Mouse (Mus musculus) myocyte (in vitro differentiated cells): ENCODE data around the gene Ube2j1. TPM values are rescaled to one million over a fixed set of nuclear protein-coding genes. Genes with fewer than 3 reads are reported as not detected.

ENCODE experiments used
- H3K27me3 ChIP-seq: one replicate; pipeline ENCODE4 v1.6.1; 2011; ENCODE audit not compliant: control insufficient read depth, insufficient read depth, insufficient read length
- H3K36me3 ChIP-seq: one replicate; pipeline ENCODE4 v1.6.1; 2011; ENCODE audit not compliant: control insufficient read depth, insufficient read depth
- H3K4me2 ChIP-seq: one replicate; pipeline ENCODE4 v1.6.1; 2011; ENCODE audit warnings: low read depth, control low read depth
- H3K4me3 ChIP-seq: one replicate; pipeline ENCODE4 v1.5.1; 2011; ENCODE audit warnings: mild to moderate bottlenecking, control low read depth, moderate library complexity
- H3K79me2 ChIP-seq: one replicate; pipeline ENCODE4 v1.6.1; 2011; ENCODE audit not compliant: control insufficient read depth, insufficient read depth
- H3ac ChIP-seq: one replicate; pipeline ENCODE4 v1.6.1; 2011; ENCODE audit not compliant: control insufficient read depth, insufficient read length
- CEBPB ChIP-seq: IDR thresholded peaks from 2 replicates; pipeline ENCODE4 v1.6.1; 2011; ENCODE audit warnings: mild to moderate bottlenecking, moderate library complexity; ENCODE audit not compliant: poor library complexity, insufficient read depth, severe bottlenecking
- E2F4 ChIP-seq: IDR thresholded peaks from one replicate; pipeline ENCODE4 v1.6.1; 2011; ENCODE audit warnings: mild to moderate bottlenecking, control low read depth, moderate library complexity; ENCODE audit not compliant: insufficient read depth
- MAX ChIP-seq: IDR thresholded peaks from one replicate; pipeline ENCODE4 v1.6.1; 2011; ENCODE audit warnings: low read depth, mild to moderate bottlenecking, control low read depth
- MYOD1 ChIP-seq, 3 experiments: IDR thresholded peaks; one replicate each; pipeline ENCODE4 v1.6.1; 2011; ENCODE audit warnings: control low read depth in 2 of 3, low read depth in 2 of 3, mild to moderate bottlenecking in 2 of 3, moderate library complexity in 1 of 3; ENCODE audit not compliant: insufficient read length in 2 of 3, control insufficient read depth in 1 of 3
- MYOG ChIP-seq, 3 experiments: IDR thresholded peaks; one replicate each; pipeline ENCODE4 v1.6.1; 2011; ENCODE audit warnings: control low read depth in 2 of 3, low read depth in 2 of 3, mild to moderate bottlenecking in 2 of 3; ENCODE audit not compliant: insufficient read length in 2 of 3, control insufficient read depth in 1 of 3, insufficient read depth in 1 of 3
- POLR2A ChIP-seq: IDR thresholded peaks from one replicate; pipeline ENCODE4 v1.6.1; 2011; ENCODE audit warnings: low read depth, mild to moderate bottlenecking, control low read depth, moderate library complexity; ENCODE audit not compliant: insufficient read length
- POLR2AphosphoS2 ChIP-seq: IDR thresholded peaks from one replicate; pipeline ENCODE4 v1.6.1; 2011; ENCODE audit warnings: low read depth, control low read depth; ENCODE audit not compliant: insufficient read length
- REST ChIP-seq: IDR thresholded peaks from one replicate; pipeline ENCODE4 v1.6.1; 2011; ENCODE audit warnings: mild to moderate bottlenecking, control low read depth, moderate library complexity; ENCODE audit not compliant: insufficient read depth, insufficient read length
- SRF ChIP-seq: IDR thresholded peaks from one replicate; pipeline ENCODE4 v1.6.1; 2011; ENCODE audit warnings: low read depth; ENCODE audit not compliant: control insufficient read depth, insufficient read length
- TCF12 ChIP-seq: IDR thresholded peaks from one replicate; pipeline ENCODE4 v1.6.1; 2011; ENCODE audit warnings: mild to moderate bottlenecking, control low read depth; ENCODE audit not compliant: poor library complexity, insufficient read depth, severe bottlenecking
- TCF3 ChIP-seq: IDR thresholded peaks from one replicate; pipeline ENCODE4 v1.6.1; 2011; ENCODE audit warnings: low read depth, control low read depth; ENCODE audit not compliant: insufficient read length
- USF1 ChIP-seq: IDR thresholded peaks from one replicate; pipeline ENCODE4 v1.6.1; 2011; ENCODE audit warnings: low read depth, mild to moderate bottlenecking, control low read depth, moderate library complexity
- polyA plus RNA-seq: library from polyadenylated mRNA; unstranded; fragments of >200 nt; fragmentation: generic; extraction: Trizol; gene quantifications from one replicate; pipeline ENCODE4 v1.2.1, GENCODE M21; 2012; ENCODE audit warnings: missing spikeins

Ube2j1 gene
- polyA plus RNA-seq, 1 experiment, result 31.4 TPM

- TF ChIP-seq MYOG (IDR thresholded peaks at IDR 0.05; ENCODE audit: control insufficient read depth in 1 of 3, insufficient read depth in 1 of 3, insufficient read length in 2 of 3, low read depth in 2 of 3) (no peak), MYOD1 (IDR thresholded peaks at IDR 0.05; ENCODE audit: control insufficient read depth in 1 of 3, insufficient read length in 2 of 3, low read depth in 2 of 3) (no peak), TCF12 (no peak), USF1 (no peak), CEBPB (no peak), POLR2A (no peak), E2F4 (no peak), REST (no peak), SRF (no peak), MAX (no peak), POLR2AphosphoS2 (no peak)
- Histone ChIP-seq H3K4me3 (no peak overlapping the region), H3K79me2 (no peaks in the 10 kb centered on the region), H3K36me3 (peaks cover 43% of the 10 kb centered on the region), H3K4me2 (no peak overlapping the region), H3K27me3 (no peaks in the 10 kb centered on the region), H3ac (no peak overlapping the region)
Observed at GRCm38 (mm10) chr4:33049601-33050000, 18.4 kb downstream of the Ube2j1 start.

- no peak for TF ChIP-seq USF1
- Histone ChIP-seq H3ac (no peak overlapping the region), H3K79me2 (no peaks in the 10 kb centered on the region), H3K27me3 (no peaks in the 10 kb centered on the region), H3K4me2 (no peak overlapping the region), H3K4me3 (no peak overlapping the region), H3K36me3 (peaks cover 28% of the 10 kb centered on the region)
Observed at GRCm38 (mm10) chr4:33052055-33052454, 20.8 kb downstream of the Ube2j1 start.

- Histone ChIP-seq H3K4me3 (no peak overlapping the region), H3K27me3 (no peaks in the 10 kb centered on the region), H3K4me2 (no peak overlapping the region), H3ac (no peak overlapping the region), H3K79me2 (no peaks in the 10 kb centered on the region), H3K36me3 (peaks cover 26% of the 10 kb centered on the region)
- TF ChIP-seq POLR2AphosphoS2 (no peak), USF1 (no peak), MAX (no peak), CEBPB (no peak), E2F4 (no peak), TCF12 (no peak), POLR2A (no peak), SRF (no peak)
Observed at GRCm38 (mm10) chr4:33052650-33053049, 21.4 kb downstream of the Ube2j1 start.

GRCm38 (mm10) chr4:33054426-33054825 is 23.2 kb downstream of the Ube2j1 start:
- H3K27me3 ChIP-seq, result no peaks in the 10 kb centered on the region
- no peak overlapping the region for H3K4me3 ChIP-seq
- no peak overlapping the region for H3ac ChIP-seq
- no peak overlapping the region for H3K4me2 ChIP-seq
- peaks cover 11% of the 10 kb centered on the region for H3K36me3 ChIP-seq
- H3K79me2 ChIP-seq, result no peaks in the 10 kb centered on the region
- TF ChIP-seq USF1 (no peak), POLR2A (no peak), MAX (no peak), E2F4 (no peak), CEBPB (no peak), SRF (no peak), MYOG (IDR thresholded peaks at IDR 0.05; ENCODE audit: control insufficient read depth in 1 of 3, insufficient read depth in 1 of 3, insufficient read length in 2 of 3, low read depth in 2 of 3) (no peak)

GRCm38 (mm10) chr4:33056317-33056716 is 25.1 kb downstream of the Ube2j1 start:
- Histone ChIP-seq H3K27me3 (no peaks in the 10 kb centered on the region), H3ac (no peak overlapping the region), H3K79me2 (no peaks in the 10 kb centered on the region), H3K36me3 (no peaks in the 10 kb centered on the region), H3K4me3 (no peak overlapping the region), H3K4me2 (no peak overlapping the region)
- no peak for TF ChIP-seq POLR2AphosphoS2
- no peak for TF ChIP-seq REST
- no peak for TF ChIP-seq MYOD1 (IDR thresholded peaks at IDR 0.05; ENCODE audit: control insufficient read depth in 1 of 3, insufficient read length in 2 of 3, low read depth in 2 of 3)
- TF ChIP-seq CEBPB, result no peak
- no peak for TF ChIP-seq SRF
- no peak for TF ChIP-seq TCF3
- no peak for TF ChIP-seq TCF12
- no peak for TF ChIP-seq MAX
- no peak for TF ChIP-seq USF1
- TF ChIP-seq MYOG (IDR thresholded peaks at IDR 0.05; ENCODE audit: control insufficient read depth in 1 of 3, insufficient read depth in 1 of 3, insufficient read length in 2 of 3, low read depth in 2 of 3), result no peak
- no peak for TF ChIP-seq POLR2A
- no peak for TF ChIP-seq E2F4
